Mouse (Mus musculus): ENCODE measurements around the gene Dnah10. TPM values are rescaled to one million over a fixed set of nuclear protein-coding genes. Genes with fewer than 3 reads are reported as not detected.

Gene Dnah10
- polyA plus RNA-seq, 1 experiment from 2014 or later, result 0.12 TPM

Other genes starting within 250 kb of the Dnah10 start
- gene Rilpl2, start 246.7 kb upstream of the Dnah10 start, polyA plus RNA-seq (2014; fragmentation: Nextera tagmentation; extraction: Ambion mirVana), result 20.7 and 22.1 TPM in 2 replicates
- 14.3 and 17.3 TPM in 2 replicates for gene Snrnp35, start 242.0 kb upstream of the Dnah10 start, polyA plus RNA-seq (2014; fragmentation: Nextera tagmentation; extraction: Ambion mirVana)
- gene Rilpl1, start 193.7 kb upstream of the Dnah10 start, polyA plus RNA-seq (2014; fragmentation: Nextera tagmentation; extraction: Ambion mirVana), result 21.6 and 24.1 TPM in 2 replicates
- gene Tmed2, start 184.4 kb upstream of the Dnah10 start, polyA plus RNA-seq (2014; fragmentation: Nextera tagmentation; extraction: Ambion mirVana), result 445 and 465 TPM in 2 replicates
- gene Ddx55, start 172.2 kb upstream of the Dnah10 start, polyA plus RNA-seq (2014; fragmentation: Nextera tagmentation; extraction: Ambion mirVana), result 16.5 and 18.3 TPM in 2 replicates
- 74.5 and 84.0 TPM in 2 replicates for gene Eif2b1, start 146.0 kb upstream of the Dnah10 start, polyA plus RNA-seq (2014; fragmentation: Nextera tagmentation; extraction: Ambion mirVana)
- gene Gtf2h3, start 145.9 kb upstream of the Dnah10 start, polyA plus RNA-seq (2014; fragmentation: Nextera tagmentation; extraction: Ambion mirVana), result 80.6 and 83.2 TPM in 2 replicates
- 49.6 and 52.7 TPM in 2 replicates for gene Atp6v0a2, start 96.5 kb upstream of the Dnah10 start, polyA plus RNA-seq (2014; fragmentation: Nextera tagmentation; extraction: Ambion mirVana)
- 17.3 and 18.6 TPM in 2 replicates for gene Ccdc92, start 137.3 kb downstream of the Dnah10 start, polyA plus RNA-seq (2014; fragmentation: Nextera tagmentation; extraction: Ambion mirVana)
- 139 and 166 TPM in 2 replicates for gene Zfp664, start 137.6 kb downstream of the Dnah10 start, polyA plus RNA-seq (2014; fragmentation: Nextera tagmentation; extraction: Ambion mirVana)

Data from forebrain, embryonic 11.5 days (tissue).